Mouse (Mus musculus) stomach, embryonic 16.5 days (tissue): ENCODE measurements around the gene Krtap5-1. TPM values are rescaled to one million over a fixed set of nuclear protein-coding genes. Genes with fewer than 3 reads are reported as not detected.
"Not testable (repeated sequence)": the region's sequence is repeated elsewhere in the genome, so short reads cannot be mapped to it uniquely, and the experiment has no call there.

ENCODE experiments used
- ATAC-seq: fragments of 200-750 bp; cut with Nextera tagmentation; 2 replicates; pipeline ENCODE4 v1.8.0; 2017; ENCODE audit warnings: moderate number of reproducible peaks, moderate TSS enrichment; ENCODE audit not compliant: insufficient read depth, low FRiP score
- H3K27ac ChIP-seq: fragments of 300-500 bp; sonication (generic); 2 replicates; pipeline ENCODE4 v1.5.1; 2014; ENCODE audit warnings: low read length
- H3K27me3 ChIP-seq: fragments of 300-500 bp; sonication (generic); 2 replicates; pipeline ENCODE4 v1.6.1; 2014; ENCODE audit warnings: low read length, control low read depth, mixed read lengths; ENCODE audit not compliant: control insufficient read depth, insufficient read depth
- H3K36me3 ChIP-seq: fragments of 300-500 bp; sonication (generic); 2 replicates; pipeline ENCODE4 v1.6.1; 2014; ENCODE audit warnings: low read length; ENCODE audit not compliant: control insufficient read depth, insufficient read depth
- H3K4me1 ChIP-seq: fragments of 300-500 bp; sonication (generic); 2 replicates; pipeline ENCODE4 v1.6.1; 2014; ENCODE audit warnings: low read length, control low read depth, mixed read lengths; ENCODE audit not compliant: control insufficient read depth, insufficient read depth
- H3K4me2 ChIP-seq: fragments of 300-500 bp; sonication (generic); 2 replicates; pipeline ENCODE4 v1.6.1; 2014; ENCODE audit warnings: low read depth, low read length, mixed read lengths
- H3K4me3 ChIP-seq: fragments of 300-500 bp; sonication (generic); replicated peaks from 2 replicates; pipeline ENCODE4 v1.5.1; 2014; ENCODE audit warnings: mild to moderate bottlenecking, low read length
- H3K9ac ChIP-seq: fragments of 300-500 bp; sonication (generic); 2 replicates; pipeline ENCODE4 v1.6.1; 2014; ENCODE audit warnings: low read length
- H3K9me3 ChIP-seq: fragments of 300-500 bp; sonication (generic); replicated peaks from 2 replicates; pipeline ENCODE4 v1.6.1; 2016; ENCODE audit warnings: low read length, control low read depth; ENCODE audit not compliant: control insufficient read depth
- WGBS: fragments of 180-500 bp; shearing (Covaris S2); extraction: QIAGEN DNeasy Blood & Tissue Kit; methylation state at CpG from one replicate; pipeline ENCODE4 v1.1.7; 2014; 5-methylcytosine and 5-hydroxymethylcytosine counted together
- polyA plus RNA-seq: library from polyadenylated mRNA; unstranded; fragments of >200 nt; fragmentation: Nextera tagmentation; extraction: Ambion mirVana; gene quantifications from 2 replicates; pipeline ENCODE4 v1.2.1, GENCODE M21; 2015

The Krtap5-1 gene
- polyA plus RNA-seq, 1 experiment from 2014 or later = not detected

DNA sequence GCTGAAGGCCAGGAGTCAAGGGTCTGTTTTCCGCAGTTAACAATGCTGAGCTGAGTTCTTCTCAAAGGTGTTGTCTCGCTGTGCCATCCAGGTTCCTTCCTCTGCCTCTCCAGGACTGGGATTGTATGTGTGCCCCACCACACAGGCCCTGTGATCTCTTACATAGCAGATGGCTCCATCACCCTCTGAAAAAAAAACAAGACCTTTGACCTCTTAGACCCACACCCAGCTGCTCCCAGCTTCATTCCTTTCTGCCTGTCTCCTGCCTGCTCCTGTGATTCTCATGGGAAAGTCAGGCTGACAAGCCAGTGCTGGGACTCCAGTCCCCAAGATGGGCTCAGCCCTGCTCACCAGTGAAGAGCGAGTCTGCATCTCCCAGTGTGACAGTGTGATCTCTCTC is 31.6 kb upstream of the Krtap5-1 start:
- Histone ChIP-seq H3K4me3 (no peak overlapping the region), H3K27me3 (no peaks in the 10 kb centered on the region), H3K4me1 (peaks cover 25% of the 10 kb centered on the region), H3K27ac (peak overlapping the region; percentile 89; the same call in 1 of the 2 replicates), H3K9ac (no peak overlapping the region), H3K36me3 (no peaks in the 10 kb centered on the region), H3K9me3 (no peaks in the 10 kb centered on the region), H3K4me2 (no peak overlapping the region)
- WGBS = 75% methylated on average over 3 of the region's 3 CpGs
- no peak for ATAC-seq

DNA sequence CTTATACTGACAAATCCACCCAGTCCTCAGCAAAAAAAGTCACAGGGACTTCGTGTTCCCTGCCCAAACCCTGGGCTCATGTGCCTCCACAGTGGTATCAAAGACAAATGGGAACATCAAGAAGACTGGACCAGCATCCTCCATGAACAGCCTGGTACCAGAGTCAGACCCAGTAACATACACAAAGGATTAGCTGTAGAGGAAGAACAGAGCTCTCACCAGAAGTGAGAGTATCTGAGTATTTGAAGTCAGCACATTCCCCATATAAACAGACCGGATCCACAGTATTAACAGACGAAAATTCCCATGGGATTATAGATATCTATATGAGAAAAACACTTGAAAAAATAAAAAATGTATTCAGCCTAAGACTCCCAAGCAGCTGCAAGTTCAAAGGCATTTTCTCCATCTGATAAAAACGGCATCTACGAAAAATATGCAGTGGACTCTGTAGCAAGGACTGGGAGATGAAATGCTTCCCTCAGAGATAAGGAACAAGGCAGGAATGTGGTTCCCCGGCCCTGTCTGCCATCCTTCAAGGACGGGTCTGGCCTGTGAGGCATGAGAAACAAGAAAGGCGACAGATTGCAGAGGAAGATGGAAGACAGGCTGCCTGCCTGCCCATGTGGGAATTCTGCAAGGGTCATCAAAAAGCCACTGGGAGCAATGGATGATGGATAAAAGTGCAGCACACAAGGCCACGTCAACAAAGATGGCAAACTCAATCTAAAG is 30.0 kb upstream of the Krtap5-1 start:
- H3K9ac ChIP-seq = peak overlapping the region; percentile 7; the same call in 1 of the 2 replicates
- no peak overlapping the region for H3K4me2 ChIP-seq
- H3K27ac ChIP-seq = peak overlapping the region; percentile 89
- H3K27me3 ChIP-seq = no peaks in the 10 kb centered on the region
- no peak overlapping the region for H3K4me3 ChIP-seq
- 26% methylated on average over 9 of the region's 9 CpGs for WGBS
- ATAC-seq = peak; percentile 57
- H3K4me1 ChIP-seq = peaks cover 25% of the 10 kb centered on the region
- no peaks in the 10 kb centered on the region for H3K9me3 ChIP-seq
- no peaks in the 10 kb centered on the region for H3K36me3 ChIP-seq

- ATAC-seq = peak; percentile 56; the same call in 1 of the 2 replicates
- Histone ChIP-seq H3K36me3 (no peaks in the 10 kb centered on the region), H3K27me3 (no peaks in the 10 kb centered on the region), H3K9me3 (no peaks in the 10 kb centered on the region), H3K9ac (0 out of 2 replicates have a peak overlapping the region, but pooled peaks have one; percentile 38), H3K27ac (peak overlapping the region; percentile 87), H3K4me2 (no peak overlapping the region), H3K4me1 (peaks cover 25% of the 10 kb centered on the region), H3K4me3 (no peak overlapping the region)
- 59% methylated on average over 12 of the region's 12 CpGs for WGBS
Measured at GRCm38 (mm10) chr7:142323396-142324117, 26.6 kb upstream of the Krtap5-1 start.

DNA sequence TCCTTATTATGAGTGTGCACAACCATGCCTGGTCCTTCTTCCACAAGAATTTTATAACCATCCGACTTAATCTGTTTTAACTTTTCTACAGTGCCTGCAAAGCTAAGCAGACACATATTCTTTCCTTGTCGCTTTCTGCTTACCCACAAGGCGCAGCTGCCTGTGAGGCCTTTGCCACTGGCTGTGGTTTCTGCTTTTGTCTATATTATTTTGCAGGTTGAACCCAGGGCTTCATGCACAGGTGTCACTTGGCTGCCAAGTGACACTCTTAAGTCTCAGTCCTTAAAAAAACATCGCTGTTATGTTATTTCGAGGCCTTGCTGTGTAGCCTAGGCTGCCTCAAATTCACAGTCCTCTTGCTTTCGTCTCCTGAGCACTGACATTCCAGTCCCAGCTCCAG is 25.7 kb upstream of the Krtap5-1 start:
- peak overlapping the region; percentile 87 for H3K27ac ChIP-seq
- H3K27me3 ChIP-seq = no peaks in the 10 kb centered on the region
- WGBS = 77% methylated on average over 6 of the region's 6 CpGs
- H3K9ac ChIP-seq = no peak overlapping the region
- H3K9me3 ChIP-seq = no peaks in the 10 kb centered on the region
- H3K36me3 ChIP-seq = no peaks in the 10 kb centered on the region
- peaks cover 25% of the 10 kb centered on the region for H3K4me1 ChIP-seq
- no peak overlapping the region for H3K4me3 ChIP-seq
- no peak for ATAC-seq
- H3K4me2 ChIP-seq = no peak overlapping the region

DNA sequence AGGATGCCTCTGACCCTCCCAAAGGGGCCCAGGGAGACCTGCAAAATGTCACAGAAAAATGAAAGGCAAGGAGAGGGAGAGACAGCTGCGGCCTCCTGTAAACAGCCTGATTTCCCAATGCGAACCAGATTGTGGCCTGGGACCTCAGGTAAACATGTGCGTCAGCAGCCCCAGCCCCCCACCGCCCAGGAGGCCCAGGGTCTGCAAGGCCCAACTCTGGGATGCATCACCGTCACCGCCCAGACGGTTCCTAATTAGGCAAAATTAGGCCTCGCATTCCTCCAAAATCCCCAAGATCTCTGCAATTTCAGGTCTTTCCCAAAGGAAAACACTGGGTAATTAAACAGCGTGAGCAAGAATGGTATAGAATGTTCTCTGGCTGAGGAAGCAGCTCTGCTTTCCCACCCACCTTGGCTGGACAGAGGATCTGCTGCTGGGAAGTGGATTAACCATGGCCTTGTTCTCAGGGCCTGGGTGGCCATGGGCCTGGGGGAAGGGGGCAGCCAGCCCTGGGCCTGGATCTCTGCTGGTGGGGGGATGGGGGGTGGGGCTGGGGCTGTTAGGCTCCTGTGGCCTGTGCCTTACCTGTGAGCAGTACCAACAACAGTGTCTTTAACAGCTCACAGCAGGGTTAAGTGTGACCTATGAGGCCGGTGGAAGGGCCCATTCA is 24.9 kb upstream of the Krtap5-1 start:
- H3K9ac ChIP-seq = peak overlapping the region; percentile 16; the same call in 1 of the 2 replicates
- ATAC-seq, H3K9me3 ChIP-seq, H3K27me3 ChIP-seq, H3K4me3 ChIP-seq, H3K36me3 ChIP-seq, H3K4me2 ChIP-seq: not testable (repeated sequence)
- H3K4me1 ChIP-seq = peaks cover 24% of the 10 kb centered on the region
- 63% methylated on average over 4 of the region's 10 CpGs for WGBS
- peak overlapping the region; percentile 87 for H3K27ac ChIP-seq

DNA sequence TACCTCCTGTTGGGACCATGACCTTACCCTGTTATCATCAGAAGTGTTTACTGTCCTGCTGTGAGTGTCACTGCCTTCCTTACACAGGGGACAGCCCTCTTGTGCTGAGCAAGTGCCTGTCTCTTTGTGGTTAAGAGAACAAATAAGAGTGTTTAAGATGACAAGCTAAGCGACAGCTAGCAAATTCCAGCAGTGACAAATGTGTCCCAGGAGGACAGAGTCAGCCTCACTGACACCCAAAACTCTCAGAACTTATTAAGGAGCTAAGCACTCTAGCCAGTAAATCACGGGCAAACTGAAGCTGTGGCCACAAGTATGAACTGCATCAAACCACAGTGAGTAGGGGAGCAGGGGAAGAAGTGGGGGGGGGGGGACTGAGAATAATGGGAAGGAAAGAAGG is 24.0 kb upstream of the Krtap5-1 start:
- Histone ChIP-seq H3K4me2 (no peak overlapping the region), H3K9me3 (no peaks in the 10 kb centered on the region), H3K4me1 (peaks cover 24% of the 10 kb centered on the region), H3K36me3 (no peaks in the 10 kb centered on the region), H3K27ac (peak overlapping the region; percentile 87), H3K4me3 (no peak overlapping the region), H3K27me3 (no peaks in the 10 kb centered on the region), H3K9ac (peak overlapping the region; percentile 3; the same call in 1 of the 2 replicates)
- WGBS = 28% methylated on average over 2 of the region's 2 CpGs
- ATAC-seq = no peak

DNA sequence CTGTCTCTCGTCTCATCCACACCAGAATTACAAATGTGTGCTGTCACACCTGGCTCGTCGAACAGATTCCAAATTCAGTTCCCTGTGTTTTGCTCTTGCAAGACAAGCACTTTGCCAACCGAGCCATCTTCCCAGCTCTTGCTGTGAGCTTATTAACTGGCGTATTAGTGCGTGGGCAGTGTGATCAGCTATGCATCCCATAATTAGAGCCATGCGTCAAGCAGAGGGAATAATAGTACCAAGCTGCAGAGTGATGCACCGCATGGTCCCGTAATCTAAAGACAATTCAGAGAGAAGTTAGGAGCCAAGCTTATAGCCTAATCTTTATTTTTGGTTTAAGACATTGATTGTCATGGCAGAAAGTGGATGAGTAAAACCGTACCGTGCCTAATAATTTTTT is 22.2 kb upstream of the Krtap5-1 start:
- Histone ChIP-seq H3K27me3 (no peaks in the 10 kb centered on the region), H3K36me3 (no peaks in the 10 kb centered on the region), H3K4me3 (no peak overlapping the region), H3K4me1 (peaks cover 19% of the 10 kb centered on the region), H3K4me2 (no peak overlapping the region), H3K27ac (peak overlapping the region; percentile 87), H3K9me3 (no peaks in the 10 kb centered on the region), H3K9ac (no peak overlapping the region)
- no peak for ATAC-seq
- WGBS = 81% methylated on average over 11 of the region's 11 CpGs

DNA sequence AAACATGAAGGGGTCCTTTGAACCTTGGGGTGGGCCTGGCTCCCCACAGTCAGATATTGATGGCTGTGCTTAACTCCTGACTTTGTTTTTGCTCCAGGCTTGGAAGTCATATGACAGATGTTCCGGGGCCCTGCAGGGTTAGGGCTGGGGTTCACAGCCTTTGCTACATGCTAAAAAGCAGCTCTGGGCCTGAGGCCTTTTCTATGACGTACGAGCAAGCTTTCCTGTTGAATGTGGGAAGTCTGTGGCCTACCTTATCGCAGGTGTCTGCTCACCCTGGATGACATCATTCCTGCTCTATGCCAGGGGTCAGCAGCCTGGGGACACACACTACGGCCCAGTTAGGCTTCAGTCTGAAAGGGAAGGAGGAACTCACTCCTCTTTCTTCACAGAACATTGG is 20.3 kb upstream of the Krtap5-1 start:
- 53% methylated on average over 5 of the region's 5 CpGs for WGBS
- Histone ChIP-seq H3K36me3 (no peaks in the 10 kb centered on the region), H3K27ac (no peak overlapping the region; the same call in 1 of the 2 replicates), H3K4me3 (no peak overlapping the region), H3K27me3 (no peaks in the 10 kb centered on the region), H3K9ac (peak overlapping the region; percentile 4; the same call in 1 of the 2 replicates), H3K9me3 (no peaks in the 10 kb centered on the region), H3K4me2 (no peak overlapping the region), H3K4me1 (peaks cover 19% of the 10 kb centered on the region)
- no peak for ATAC-seq

GRCm38 (mm10) chr7:142316558-142316957 is 19.6 kb upstream of the Krtap5-1 start:
- no peaks in the 10 kb centered on the region for H3K9me3 ChIP-seq
- H3K27ac ChIP-seq = no peak overlapping the region
- no peak overlapping the region for H3K4me3 ChIP-seq
- no peak overlapping the region for H3K4me2 ChIP-seq
- WGBS = 26% methylated on average over 6 of the region's 6 CpGs
- H3K4me1 ChIP-seq = peaks cover 19% of the 10 kb centered on the region
- ATAC-seq = peak; percentile 54; the same call in 1 of the 2 replicates
- no peak overlapping the region for H3K9ac ChIP-seq
- no peaks in the 10 kb centered on the region for H3K27me3 ChIP-seq
- H3K36me3 ChIP-seq = no peaks in the 10 kb centered on the region
